ENCODE assay signal across 11 mouse cellular contexts in the genomic region with DNA sequence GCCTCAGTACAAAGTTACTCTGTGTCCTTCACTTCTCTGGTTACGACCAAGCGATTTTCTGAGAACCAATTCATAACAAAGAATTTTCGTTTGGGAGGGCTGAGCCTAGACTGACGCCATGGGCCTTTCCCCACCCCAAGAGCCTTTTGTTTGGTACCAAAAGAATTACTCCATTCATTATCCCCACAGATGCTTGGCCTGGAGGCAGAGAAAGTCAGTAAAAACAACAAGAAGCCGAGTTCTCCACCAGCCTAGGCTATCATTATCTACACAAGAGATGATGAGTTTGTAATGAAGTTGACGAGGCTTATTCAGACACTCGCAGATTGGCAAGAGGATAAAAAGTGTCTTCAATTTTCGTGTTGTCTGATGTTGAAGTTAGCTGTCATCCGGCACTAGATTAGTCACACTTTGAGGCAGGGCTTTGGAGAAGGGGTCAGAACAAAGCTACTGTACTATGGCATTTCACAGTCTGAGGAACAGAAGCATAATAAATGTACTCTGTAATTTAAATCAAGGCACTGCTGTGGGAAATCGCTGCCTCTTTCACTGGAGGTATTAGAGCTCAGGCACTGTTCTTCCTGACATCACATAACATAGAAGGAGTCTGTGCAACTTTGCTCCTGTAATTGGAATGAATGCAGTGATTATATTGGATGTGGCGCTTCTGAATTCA.
DNase-seq lines count a peak whose midpoint lies in the region; ATAC-seq and TF ChIP-seq lines count a peak whose summit lies in the region.
"Had no signal": no experiment of that assay in that cellular context is flagged by ENCODE, and none has a peak within 500 bp of the region (broad histone marks: within the 10 kb centered on the region; RNA-seq: fewer than 3 reads in every experiment).

No protein-coding gene starts in this region.

- H3K4me1 ChIP-seq in intestine, embryonic 14.5 days (replicated peaks; ENCODE audit: control insufficient read depth, insufficient read depth, low read length) = no peaks in the 10 kb centered on the region
- H3K4me1 ChIP-seq in intestine, embryonic 15.5 days (replicated peaks) = no peaks in the 10 kb centered on the region
- no peaks in the 10 kb centered on the region for H3K4me1 ChIP-seq in embryonic fibroblast, embryonic 13.5 days (ENCODE audit: control insufficient read depth, insufficient read depth, low read length)
- peaks cover 4% of the 10 kb centered on the region; the same call in 1 of the 2 replicates for H3K4me1 ChIP-seq in neural tube, embryonic 14.5 days (ENCODE audit: control insufficient read depth, insufficient read depth, low read length)

- DNase-seq in intestine, embryonic 14.5 days (ENCODE audit: low spot score) = no peak
- peak in 1 of 2 experiments; percentile 23 for DNase-seq in layer of hippocampus, adult 2 months (ENCODE audit: low spot score in 2 of 2)
- no peak for DNase-seq in heart, adult 9 months (ENCODE audit: low spot score in 2 of 2)
- no peak for DNase-seq in kidney, postnatal 14 days
- no peak for DNase-seq in lung, postnatal 10 days
- DNase-seq: heart, postnatal 4 days; thymus, postnatal 36 days had no signal

- 59% methylated on average over 11 of the region's 11 CpGs for WGBS in intestine, embryonic 14.5 days
- 62% methylated on average over 11 of the region's 11 CpGs for WGBS in intestine, embryonic 15.5 days
- 13% methylated on average over 11 of the region's 11 CpGs for WGBS in neural tube, embryonic 14.5 days

- TF ChIP-seq CTCF in embryonic fibroblast, embryonic 13.5 days (IDR thresholded peaks at IDR 0.05; ENCODE audit: borderline replicate concordance, insufficient read depth, low read length) = no peak
- no peak for TF ChIP-seq CTCF in layer of hippocampus, adult 2 months (conservative IDR thresholded peaks at IDR 0.05)

- H3K36me3 ChIP-seq in intestine, embryonic 14.5 days (ENCODE audit: control insufficient read depth, insufficient read depth, low read length) = no peaks in the 10 kb centered on the region
- no peaks in the 10 kb centered on the region for H3K36me3 ChIP-seq in intestine, embryonic 15.5 days
- H3K36me3 ChIP-seq in neural tube, embryonic 14.5 days (ENCODE audit: control insufficient read depth, insufficient read depth, low read length) = no peaks in the 10 kb centered on the region
- H3K36me3 ChIP-seq: embryonic facial prominence, embryonic 15.5 days had no signal

- H3K9me3 ChIP-seq in intestine, embryonic 14.5 days (ENCODE audit: control insufficient read depth, low read length) = no peaks in the 10 kb centered on the region
- no peaks in the 10 kb centered on the region for H3K9me3 ChIP-seq in intestine, embryonic 15.5 days
- no peaks in the 10 kb centered on the region for H3K9me3 ChIP-seq in neural tube, embryonic 14.5 days (ENCODE audit: control insufficient read depth, low read length)
- H3K9me3 ChIP-seq: embryonic facial prominence, embryonic 15.5 days had no signal

- no peak overlapping the region for H3K4me3 ChIP-seq in intestine, embryonic 14.5 days (ENCODE audit: low read depth, low read length)
- no peak overlapping the region for H3K4me3 ChIP-seq in intestine, embryonic 15.5 days (replicated peaks)
- no peak overlapping the region for H3K4me3 ChIP-seq in embryonic fibroblast, embryonic 13.5 days (ENCODE audit: insufficient read depth, low read length)
- no peak overlapping the region for H3K4me3 ChIP-seq in layer of hippocampus, adult 2 months
- no peak overlapping the region for H3K4me3 ChIP-seq in neural tube, embryonic 14.5 days (ENCODE audit: low read depth, low read length)
- H3K4me3 ChIP-seq: embryonic facial prominence, embryonic 15.5 days had no signal

- no peak overlapping the region for H3K27ac ChIP-seq in intestine, embryonic 14.5 days (ENCODE audit: low read depth)
- H3K27ac ChIP-seq in intestine, embryonic 15.5 days = no peak overlapping the region
- H3K27ac ChIP-seq in embryonic fibroblast, embryonic 13.5 days (ENCODE audit: insufficient read depth, low read length) = 0 out of 2 replicates have a peak overlapping the region, but pooled peaks have one; percentile 11
- peak overlapping the region; percentile 62; the same call in 1 of the 2 replicates for H3K27ac ChIP-seq in layer of hippocampus, adult 2 months
- H3K27ac ChIP-seq in neural tube, embryonic 14.5 days (ENCODE audit: low read depth, low read length) = no peak overlapping the region
- H3K27ac ChIP-seq: embryonic facial prominence, embryonic 15.5 days had no signal

- H3K4me2 ChIP-seq in intestine, embryonic 14.5 days (ENCODE audit: low read length) = no peak overlapping the region
- no peak overlapping the region for H3K4me2 ChIP-seq in intestine, embryonic 15.5 days (replicated peaks)
- H3K4me2 ChIP-seq in neural tube, embryonic 14.5 days (ENCODE audit: low read depth, low read length) = no peak overlapping the region
- H3K4me2 ChIP-seq: embryonic facial prominence, embryonic 15.5 days had no signal

- TF ChIP-seq POLR2A in embryonic fibroblast, embryonic 13.5 days (IDR thresholded peaks at IDR 0.05; ENCODE audit: low read depth, low read length) = no peak

- ATAC-seq in intestine, embryonic 14.5 days (replicated peaks; ENCODE audit: low FRiP score, low TSS enrichment, low read depth) = 0 out of 2 replicates have a peak, but pooled peaks have one; percentile 50
- ATAC-seq in intestine, embryonic 15.5 days = no peak
- ATAC-seq in neural tube, embryonic 14.5 days (ENCODE audit: low read depth) = peak; percentile 64

- H3K27me3 ChIP-seq in intestine, embryonic 14.5 days (replicated peaks; ENCODE audit: control insufficient read depth, insufficient read depth, low read length) = no peaks in the 10 kb centered on the region
- H3K27me3 ChIP-seq in intestine, embryonic 15.5 days (replicated peaks) = no peaks in the 10 kb centered on the region
- H3K27me3 ChIP-seq in neural tube, embryonic 14.5 days (ENCODE audit: control insufficient read depth, insufficient read depth, low read length) = no peaks in the 10 kb centered on the region
- H3K27me3 ChIP-seq: embryonic facial prominence, embryonic 15.5 days had no signal

- no peak overlapping the region for H3K9ac ChIP-seq in intestine, embryonic 14.5 days (ENCODE audit: low read length)
- H3K9ac ChIP-seq in intestine, embryonic 15.5 days = no peak overlapping the region
- no peak overlapping the region for H3K9ac ChIP-seq in neural tube, embryonic 14.5 days (replicated peaks; ENCODE audit: low read depth, low read length)
- H3K9ac ChIP-seq: embryonic facial prominence, embryonic 15.5 days had no signal

Comparison
In these comparisons a context has a peak if more than half of its experiments do, and no peak if none do; other contexts are left out.
1. H3K27ac ChIP-seq: peak in embryonic fibroblast, embryonic 13.5 days (single experiment) and layer of hippocampus, adult 2 months (single experiment); none in intestine, embryonic 14.5 days (single experiment), intestine, embryonic 15.5 days (single experiment) and neural tube, embryonic 14.5 days (single experiment).